Mouse (Mus musculus): ENCODE measurements around the gene Fam126a. TPM values are rescaled to one million over a fixed set of nuclear protein-coding genes. Genes with fewer than 3 reads are reported as not detected.

Fam126a gene
- total RNA-seq, 1 experiment: 10.7 TPM

GRCm38 (mm10) chr5:24013338-24014003, 17.0 kb downstream of the Fam126a start:
- H3K36me3 ChIP-seq (ENCODE audit: control insufficient read depth, insufficient read depth, low read length, poor library complexity, severe bottlenecking): no peaks in the 10 kb centered on the region
- H3K4me3 ChIP-seq (ENCODE audit: insufficient read depth in 1 of 2, low read depth in 1 of 2, low read length in 2 of 2, poor library complexity in 1 of 2, severe bottlenecking in 1 of 2): no peak overlapping the region
- in situ Hi-C loops (cut with MboI; ENCODE audit: low sequenced_read_pairs in 2 of 2, unreplicated experiment in 2 of 2): no loop called here
- TF ChIP-seq ZC3H11A (IDR thresholded peaks at IDR 0.05; ENCODE audit: borderline replicate concordance, low read depth, low read length) (no peak), ZNF384 (IDR thresholded peaks at IDR 0.05; ENCODE audit: low read depth, low read length) (no peak), MAFK (IDR thresholded peaks at IDR 0.05; ENCODE audit: insufficient read depth, low read depth, low read length) (no peak), HCFC1 (IDR thresholded peaks at IDR 0.05; ENCODE audit: borderline replicate concordance, insufficient read depth, low read length) (no peak)
- DNase-seq (ENCODE audit: low read depth, low spot score): no peak
- no peaks in the 10 kb centered on the region for H3K9me3 ChIP-seq (ENCODE audit: control insufficient read depth, insufficient read depth, low read depth, low read length)
- H3K4me1 ChIP-seq (ENCODE audit: control insufficient read depth in 2 of 2, insufficient read depth in 2 of 2, low read length in 2 of 2, poor library complexity in 1 of 2): no peaks in the 10 kb centered on the region
- H3K9ac ChIP-seq (ENCODE audit: insufficient read depth, low read depth, low read length, poor library complexity, severe bottlenecking): no peak overlapping the region
- H3K27ac ChIP-seq (ENCODE audit: insufficient read depth, low read depth, low read length, poor library complexity, severe bottlenecking): no peak overlapping the region

- Histone ChIP-seq H3K9me3 (ENCODE audit: control insufficient read depth, insufficient read depth, low read depth, low read length) (no peaks in the 10 kb centered on the region), H3K4me1 (ENCODE audit: control insufficient read depth in 2 of 2, insufficient read depth in 2 of 2, low read length in 2 of 2, poor library complexity in 1 of 2) (no peaks in the 10 kb centered on the region), H3K27ac (ENCODE audit: insufficient read depth, low read depth, low read length, poor library complexity, severe bottlenecking) (no peak overlapping the region), H3K4me3 (ENCODE audit: insufficient read depth in 1 of 2, low read depth in 1 of 2, low read length in 2 of 2, poor library complexity in 1 of 2, severe bottlenecking in 1 of 2) (no peak overlapping the region), H3K36me3 (ENCODE audit: control insufficient read depth, insufficient read depth, low read length, poor library complexity, severe bottlenecking) (no peaks in the 10 kb centered on the region), H3K9ac (ENCODE audit: insufficient read depth, low read depth, low read length, poor library complexity, severe bottlenecking) (no peak overlapping the region)
- DNase-seq (ENCODE audit: low read depth, low spot score): no peak
- TF ChIP-seq ZC3H11A (IDR thresholded peaks at IDR 0.05; ENCODE audit: borderline replicate concordance, low read depth, low read length) (no peak), MAFK (IDR thresholded peaks at IDR 0.05; ENCODE audit: insufficient read depth, low read depth, low read length) (no peak), ZNF384 (IDR thresholded peaks at IDR 0.05; ENCODE audit: low read depth, low read length) (no peak), CHD2 (IDR thresholded peaks at IDR 0.05; ENCODE audit: low read depth, low read length) (no peak), HCFC1 (IDR thresholded peaks at IDR 0.05; ENCODE audit: borderline replicate concordance, insufficient read depth, low read length) (no peak)
- in situ Hi-C loops (cut with MboI; ENCODE audit: low sequenced_read_pairs in 2 of 2, unreplicated experiment in 2 of 2): no loop called here
Measured at GRCm38 (mm10) chr5:23999083-23999671, 31.3 kb downstream of the Fam126a start.

- Histone ChIP-seq H3K4me1 (ENCODE audit: control insufficient read depth in 2 of 2, insufficient read depth in 2 of 2, low read length in 2 of 2, poor library complexity in 1 of 2) (no peaks in the 10 kb centered on the region), H3K36me3 (ENCODE audit: control insufficient read depth, insufficient read depth, low read length, poor library complexity, severe bottlenecking) (no peaks in the 10 kb centered on the region), H3K9me3 (ENCODE audit: control insufficient read depth, insufficient read depth, low read depth, low read length) (no peaks in the 10 kb centered on the region), H3K27ac (ENCODE audit: insufficient read depth, low read depth, low read length, poor library complexity, severe bottlenecking) (no peak overlapping the region), H3K9ac (ENCODE audit: insufficient read depth, low read depth, low read length, poor library complexity, severe bottlenecking) (no peak overlapping the region), H3K4me3 (ENCODE audit: insufficient read depth in 1 of 2, low read depth in 1 of 2, low read length in 2 of 2, poor library complexity in 1 of 2, severe bottlenecking in 1 of 2) (no peak overlapping the region)
- in situ Hi-C loops (cut with MboI; ENCODE audit: low sequenced_read_pairs in 2 of 2, unreplicated experiment in 2 of 2): no loop called here
- DNase-seq (ENCODE audit: low read depth, low spot score): no peak
- TF ChIP-seq ZNF384 (IDR thresholded peaks at IDR 0.05; ENCODE audit: low read depth, low read length): no peak
- TF ChIP-seq CHD2 (IDR thresholded peaks at IDR 0.05; ENCODE audit: low read depth, low read length): no peak
- no peak for TF ChIP-seq MAFK (IDR thresholded peaks at IDR 0.05; ENCODE audit: insufficient read depth, low read depth, low read length)
- no peak for TF ChIP-seq ZC3H11A (IDR thresholded peaks at IDR 0.05; ENCODE audit: borderline replicate concordance, low read depth, low read length)
- no peak for TF ChIP-seq HCFC1 (IDR thresholded peaks at IDR 0.05; ENCODE audit: borderline replicate concordance, insufficient read depth, low read length)
Measured at GRCm38 (mm10) chr5:23995951-23996350, 34.5 kb downstream of the Fam126a start.

- in situ Hi-C loops (cut with MboI; ENCODE audit: low sequenced_read_pairs in 2 of 2, unreplicated experiment in 2 of 2): no loop called here
- Histone ChIP-seq H3K36me3 (ENCODE audit: control insufficient read depth, insufficient read depth, low read length, poor library complexity, severe bottlenecking) (no peaks in the 10 kb centered on the region), H3K27ac (ENCODE audit: insufficient read depth, low read depth, low read length, poor library complexity, severe bottlenecking) (no peak overlapping the region), H3K9me3 (ENCODE audit: control insufficient read depth, insufficient read depth, low read depth, low read length) (no peaks in the 10 kb centered on the region), H3K4me3 (ENCODE audit: insufficient read depth in 1 of 2, low read depth in 1 of 2, low read length in 2 of 2, poor library complexity in 1 of 2, severe bottlenecking in 1 of 2) (no peak overlapping the region), H3K4me1 (ENCODE audit: control insufficient read depth in 2 of 2, insufficient read depth in 2 of 2, low read length in 2 of 2, poor library complexity in 1 of 2) (no peaks in the 10 kb centered on the region), H3K9ac (ENCODE audit: insufficient read depth, low read depth, low read length, poor library complexity, severe bottlenecking) (no peak overlapping the region)
- DNase-seq (ENCODE audit: low read depth, low spot score): no peak
- no peak for TF ChIP-seq ZNF384 (IDR thresholded peaks at IDR 0.05; ENCODE audit: low read depth, low read length)
- TF ChIP-seq ZC3H11A (IDR thresholded peaks at IDR 0.05; ENCODE audit: borderline replicate concordance, low read depth, low read length): no peak
- TF ChIP-seq MAFK (IDR thresholded peaks at IDR 0.05; ENCODE audit: insufficient read depth, low read depth, low read length): no peak
- no peak for TF ChIP-seq CHD2 (IDR thresholded peaks at IDR 0.05; ENCODE audit: low read depth, low read length)
- TF ChIP-seq HCFC1 (IDR thresholded peaks at IDR 0.05; ENCODE audit: borderline replicate concordance, insufficient read depth, low read length): no peak
Measured at GRCm38 (mm10) chr5:23994929-23995328, 35.6 kb downstream of the Fam126a start.
